Mouse (Mus musculus): ENCODE data around the gene Capn5. TPM values are rescaled to one million over a fixed set of nuclear protein-coding genes. Genes with fewer than 3 reads are reported as not detected.

Capn5 gene
- polyA plus RNA-seq, 1 experiment from 2014 or later, result 14.9 TPM

DNA sequence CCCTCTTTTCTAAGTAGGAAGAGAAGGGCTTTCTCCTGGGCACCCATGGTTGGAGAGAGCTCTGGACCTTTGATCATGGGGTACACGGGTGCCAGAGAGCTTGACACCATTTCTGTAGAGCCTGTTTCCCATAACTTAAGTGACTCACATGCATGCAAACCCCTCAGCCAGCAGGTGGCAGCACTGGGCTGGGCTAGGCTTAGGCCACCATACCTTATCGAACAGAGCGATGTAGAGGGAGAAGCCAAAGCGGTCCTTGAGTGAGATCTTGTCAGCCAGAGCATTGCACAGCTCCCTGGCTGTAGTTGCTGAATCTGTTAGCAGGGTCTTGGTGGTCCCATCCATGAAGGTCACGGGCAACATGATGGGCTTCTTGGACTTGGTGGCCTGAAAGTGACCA, 106.5 kb downstream of the Capn5 start:
- H3K9me3 ChIP-seq, result no peaks in the 10 kb centered on the region
- no peaks in the 10 kb centered on the region for H3K36me3 ChIP-seq
- no peak overlapping the region for H3K9ac ChIP-seq
- no peak overlapping the region for H3K4me2 ChIP-seq
- ATAC-seq (ENCODE audit: insufficient read depth, low FRiP score, low read depth), result 0 out of 2 replicates have a peak, but pooled peaks have one; percentile 42
- H3K27ac ChIP-seq, result no peak overlapping the region
- no peak overlapping the region for H3K4me3 ChIP-seq (replicated peaks)
- WGBS, result 29% methylated on average over 5 of the region's 5 CpGs
- H3K4me1 ChIP-seq, result no peaks in the 10 kb centered on the region
- H3K27me3 ChIP-seq (replicated peaks), result no peaks in the 10 kb centered on the region

Other genes starting within 250 kb of the Capn5 start
- 9.3 and 11.4 TPM in 2 replicates for gene Myo7a, start 58.8 kb downstream of the Capn5 start, polyA plus RNA-seq (2015; fragmentation: Nextera tagmentation; extraction: Ambion mirVana)
- 0.68 and 0.70 TPM in 2 replicates for gene Omp, start 32.8 kb downstream of the Capn5 start, polyA plus RNA-seq (2015; fragmentation: Nextera tagmentation; extraction: Ambion mirVana)
- 0.05 TPM in 2 replicates for gene B3gnt6, start 21.2 kb upstream of the Capn5 start, polyA plus RNA-seq (2015; fragmentation: Nextera tagmentation; extraction: Ambion mirVana)
- gene Acer3, start 142.9 kb upstream of the Capn5 start, polyA plus RNA-seq (2015; fragmentation: Nextera tagmentation; extraction: Ambion mirVana), result 25.7 and 27.4 TPM in 2 replicates
- gene Tsku, start 183.1 kb upstream of the Capn5 start, polyA plus RNA-seq (2015; fragmentation: Nextera tagmentation; extraction: Ambion mirVana), result 10.2 and 10.9 TPM in 2 replicates